Mouse (Mus musculus) liver, adult 2 months (tissue): ENCODE results near the gene C330021F23Rik.

Experiments used
- CTCF ChIP-seq: fragments of 200-500 bp; IDR thresholded peaks from 2 replicates; pipeline ENCODE4 v1.5.1; 2011; ENCODE audit warnings: low read depth, low read length, control low read depth
- POLR2A ChIP-seq: fragments of 200-500 bp; IDR thresholded peaks from 2 replicates; pipeline ENCODE4 v1.6.1; 2011; ENCODE audit warnings: low read length, control low read depth; ENCODE audit not compliant: insufficient read depth; ENCODE audit errors: extremely low read depth

DNA sequence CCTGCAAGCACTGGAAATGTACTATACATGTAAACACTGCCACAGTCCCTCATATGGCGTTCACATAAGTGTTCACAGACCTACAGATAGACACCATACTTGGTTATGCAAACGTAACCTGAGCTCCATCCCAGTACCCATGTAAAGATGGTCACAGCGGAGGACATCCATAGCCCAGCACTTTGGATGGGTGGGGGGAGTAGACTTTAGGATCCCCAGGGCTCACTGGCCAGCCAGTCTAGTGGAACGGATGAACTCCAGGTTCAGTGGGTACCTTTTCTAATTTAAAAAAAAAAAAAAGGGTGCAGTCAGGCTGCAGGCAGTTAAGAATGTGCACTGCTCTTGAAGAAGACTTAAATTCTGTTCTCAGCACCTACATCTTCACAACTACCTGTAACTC lies 27.7 kb upstream of the C330021F23Rik start:
- no peak for TF ChIP-seq CTCF
- TF ChIP-seq POLR2A, result no peak
